Mouse (Mus musculus): Measurements from ENCODE around the gene Ptprm.

Gene Ptprm

DNA sequence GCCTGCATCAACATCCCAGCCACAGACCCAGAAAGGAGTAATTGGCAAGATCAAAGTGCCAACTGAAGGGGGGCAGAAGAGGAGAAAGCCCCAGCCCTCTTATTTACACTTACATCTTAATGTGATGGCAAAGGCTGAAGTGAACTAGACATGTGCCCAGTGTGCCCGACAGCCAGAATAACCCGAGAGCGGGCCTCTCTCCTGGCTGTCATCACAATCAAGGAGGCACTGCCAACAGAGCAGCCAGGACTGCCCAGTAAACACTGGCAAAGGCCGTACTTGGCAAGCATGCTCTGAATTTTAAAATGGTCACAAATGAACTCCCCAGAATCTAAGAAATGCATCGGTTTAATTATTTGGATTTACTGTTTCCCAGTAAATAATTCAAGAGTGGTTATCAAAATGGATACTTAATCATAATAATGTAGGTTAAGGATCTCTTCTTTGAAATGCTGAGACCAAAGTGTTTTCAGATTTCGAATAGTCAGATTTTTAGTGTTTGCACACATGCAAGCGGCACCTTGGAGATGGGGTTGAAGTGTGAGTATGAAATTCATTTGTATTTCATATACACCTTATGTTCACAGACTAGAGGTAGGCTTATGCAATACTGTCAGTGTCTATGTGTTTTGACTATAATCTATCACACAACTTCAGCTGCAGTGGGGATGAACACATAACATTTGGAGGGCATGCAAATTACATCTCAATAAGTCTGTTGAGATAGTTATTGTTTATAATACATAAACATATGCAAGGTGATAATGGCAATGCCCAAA, 282.8 kb downstream of the Ptprm start:
- no peak for DNase-seq (ENCODE audit: low read depth)

DNA sequence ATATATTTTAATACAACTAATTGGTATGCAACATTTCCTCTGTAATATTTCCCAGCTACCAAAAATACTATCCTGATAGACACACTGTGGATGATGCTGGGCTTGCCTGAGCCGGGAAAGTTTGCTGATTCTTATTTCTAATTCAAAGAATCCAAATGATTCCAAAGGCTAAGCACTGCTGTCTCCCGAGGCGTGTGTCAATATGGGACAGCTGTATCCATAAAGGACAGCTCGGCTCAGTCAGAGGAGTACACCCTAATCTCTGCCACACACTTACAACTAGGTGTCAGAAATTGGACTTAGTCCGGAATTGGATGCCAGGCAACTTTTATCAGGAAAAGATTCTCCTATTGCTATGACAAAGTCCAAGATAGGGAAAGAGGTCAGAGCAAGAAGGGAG, 290.6 kb downstream of the Ptprm start:
- no peak for DNase-seq (ENCODE audit: low read depth)

DNA sequence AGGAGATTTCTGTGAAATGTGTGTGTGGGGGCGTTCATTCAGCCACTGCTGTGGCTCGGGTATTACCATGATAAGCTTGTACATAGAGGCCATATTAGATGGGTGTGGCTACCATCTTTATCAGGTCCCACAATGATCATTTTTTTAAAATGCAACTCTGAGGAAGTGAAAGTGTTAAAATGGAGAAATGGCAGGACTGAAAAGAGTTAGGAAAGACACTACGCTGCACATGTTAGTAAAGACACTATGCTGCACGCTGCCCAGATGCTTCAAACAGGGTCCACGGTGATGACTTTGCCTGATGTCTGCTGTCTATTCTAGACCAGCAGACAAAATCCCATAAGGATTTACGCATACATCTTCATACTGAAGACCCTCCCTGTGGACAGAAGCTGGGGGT, 298.6 kb downstream of the Ptprm start:
- DNase-seq (ENCODE audit: low read depth), result no peak

DNA sequence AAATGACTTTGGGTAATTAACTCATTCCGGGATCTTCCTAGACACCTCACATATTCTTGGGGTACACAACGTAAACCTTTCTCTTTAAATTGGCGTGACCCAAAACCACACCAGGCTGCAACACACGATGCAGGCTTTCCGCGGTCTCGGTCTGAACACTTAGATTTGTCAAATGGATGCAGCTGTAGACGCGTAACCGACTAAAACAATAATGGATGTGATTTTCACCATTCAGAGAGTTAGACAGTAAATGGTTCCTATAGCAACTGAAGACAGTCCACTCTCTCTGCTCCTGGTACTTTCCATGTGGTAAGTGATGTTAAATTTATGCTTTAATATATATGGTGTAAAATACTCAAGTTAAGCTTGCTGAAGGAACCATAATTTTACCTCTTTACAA, 300.1 kb downstream of the Ptprm start:
- no peak for DNase-seq (ENCODE audit: low read depth)

DNA sequence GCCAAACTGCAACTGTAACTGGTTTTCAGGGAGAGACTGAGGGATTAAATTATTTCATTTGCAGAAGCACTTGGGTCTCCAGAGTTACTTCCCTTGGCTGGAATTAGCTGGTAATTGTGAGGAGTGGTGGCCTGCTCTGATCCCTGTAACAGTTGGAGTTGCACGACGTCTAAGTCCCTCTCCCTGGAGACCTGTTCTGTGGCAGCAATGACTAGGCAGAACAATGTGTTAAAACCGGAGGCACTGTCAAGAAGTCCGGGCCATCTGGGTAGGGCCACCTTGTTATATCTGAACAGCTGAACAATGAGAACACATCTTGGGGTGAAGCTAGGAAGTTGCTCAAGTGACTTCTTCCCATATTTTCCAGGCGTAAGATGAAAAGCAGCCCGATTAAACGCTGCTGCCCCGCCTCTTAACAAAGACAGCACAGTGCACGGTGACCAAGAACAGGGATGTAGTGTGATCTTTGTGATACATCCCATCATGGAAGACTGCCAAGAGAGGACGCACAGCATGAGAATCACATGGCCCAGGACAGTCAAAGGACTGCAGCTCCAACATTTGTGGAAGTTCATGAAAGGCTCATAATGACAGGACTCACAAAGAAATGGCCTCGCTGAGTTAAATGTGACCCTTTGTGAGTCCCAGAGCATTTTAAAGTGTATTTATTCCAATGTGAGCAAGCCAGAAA, 301.5 kb downstream of the Ptprm start:
- DNase-seq (ENCODE audit: low read depth), result no peak

DNA sequence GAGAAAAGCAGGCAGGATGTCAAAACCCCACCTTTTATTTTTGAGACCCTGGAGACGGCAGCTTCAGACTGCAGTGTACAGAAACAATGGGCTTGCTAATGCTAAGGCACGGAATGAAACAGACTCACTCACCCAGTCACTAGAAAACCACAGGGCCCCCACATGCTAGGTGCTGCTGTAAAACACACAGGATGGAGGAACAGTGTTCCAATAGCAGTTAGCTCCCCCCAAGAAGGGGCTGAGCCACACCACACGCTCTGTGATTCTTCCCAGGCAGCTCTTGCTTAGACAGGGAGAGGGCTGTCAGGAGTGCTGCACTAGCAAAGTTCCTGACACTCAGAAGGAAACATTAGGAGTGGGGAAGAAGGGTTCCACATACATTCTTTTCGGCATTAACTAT, 306.6 kb downstream of the Ptprm start:
- no peak for DNase-seq (ENCODE audit: low read depth)

DNA sequence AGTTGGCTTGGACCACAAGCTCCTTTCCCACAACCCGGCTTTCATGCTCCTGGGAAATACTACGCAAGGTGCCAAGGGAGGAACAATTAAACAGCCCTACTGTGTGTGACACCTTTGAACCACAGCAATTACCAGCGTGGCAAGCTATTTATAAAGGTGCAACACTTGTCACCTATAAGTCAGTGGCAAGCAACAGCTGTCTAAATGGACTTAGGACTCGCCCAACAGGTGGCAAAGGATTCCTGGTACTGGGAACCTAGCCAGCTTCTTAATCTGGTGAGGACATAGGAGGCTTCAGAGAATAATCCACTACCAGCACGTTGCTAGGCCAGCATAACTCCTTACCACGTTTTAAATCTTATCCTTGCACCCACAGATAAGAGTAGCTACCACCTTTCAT, 315.7 kb downstream of the Ptprm start:
- DNase-seq (ENCODE audit: low read depth), result no peak

DNA sequence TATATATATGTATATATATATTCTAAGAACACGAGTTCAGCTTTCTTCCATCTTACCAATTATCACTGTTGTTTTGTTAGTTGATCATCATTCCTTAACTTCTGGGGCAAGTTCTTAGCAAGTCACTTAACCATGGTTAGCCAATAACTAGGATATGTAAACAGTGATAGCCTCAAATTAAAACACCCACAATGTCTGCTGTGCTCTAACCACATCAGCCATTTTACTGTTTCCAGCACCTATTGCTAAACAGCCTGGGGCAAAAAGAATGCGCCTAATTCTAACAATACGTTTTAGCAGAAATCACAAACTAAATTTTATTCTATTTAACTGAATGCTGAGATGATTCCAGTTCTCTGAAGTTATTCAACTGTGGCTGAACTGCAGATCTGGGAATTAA, 320.7 kb downstream of the Ptprm start:
- no peak for DNase-seq (ENCODE audit: low read depth)

DNA sequence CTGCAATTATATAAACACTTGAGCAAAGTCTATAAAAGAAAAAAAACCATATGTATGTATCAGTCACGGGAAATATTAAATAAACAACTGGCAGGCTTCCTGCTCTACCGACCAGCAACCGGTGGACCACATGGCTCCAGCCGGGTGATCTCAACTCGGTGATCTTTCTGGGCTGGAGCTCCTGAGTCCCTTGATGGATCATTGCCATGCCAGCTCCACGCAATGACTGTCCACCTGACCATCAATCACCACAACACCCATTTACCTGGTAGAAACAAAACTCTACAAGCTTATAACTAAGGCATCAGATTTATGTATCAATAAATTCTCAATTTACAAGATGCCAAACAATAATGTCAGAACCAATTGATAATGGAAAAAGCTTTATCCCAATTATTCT, 322.2 kb downstream of the Ptprm start:
- no peak for DNase-seq (ENCODE audit: low read depth)

DNA sequence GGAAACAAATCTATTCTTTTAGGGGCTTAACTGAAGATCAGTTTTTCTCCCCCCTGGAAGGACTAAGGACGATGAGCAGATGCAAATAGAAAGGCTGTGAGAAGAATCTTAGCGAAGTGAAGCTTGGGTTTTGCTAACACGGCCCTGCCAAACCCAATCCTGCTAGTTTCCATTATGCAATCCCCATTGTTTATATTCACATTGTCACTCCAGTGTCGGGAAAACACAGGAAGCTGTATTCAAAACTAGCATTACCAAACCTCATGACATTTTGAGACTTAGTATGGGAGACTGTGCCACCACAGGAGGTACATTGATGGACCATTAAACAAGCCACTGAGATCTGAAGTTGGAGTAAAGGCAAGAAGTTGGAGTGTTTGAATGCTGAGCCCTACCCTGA, 322.9 kb downstream of the Ptprm start:
- no peak for DNase-seq (ENCODE audit: low read depth)

DNA sequence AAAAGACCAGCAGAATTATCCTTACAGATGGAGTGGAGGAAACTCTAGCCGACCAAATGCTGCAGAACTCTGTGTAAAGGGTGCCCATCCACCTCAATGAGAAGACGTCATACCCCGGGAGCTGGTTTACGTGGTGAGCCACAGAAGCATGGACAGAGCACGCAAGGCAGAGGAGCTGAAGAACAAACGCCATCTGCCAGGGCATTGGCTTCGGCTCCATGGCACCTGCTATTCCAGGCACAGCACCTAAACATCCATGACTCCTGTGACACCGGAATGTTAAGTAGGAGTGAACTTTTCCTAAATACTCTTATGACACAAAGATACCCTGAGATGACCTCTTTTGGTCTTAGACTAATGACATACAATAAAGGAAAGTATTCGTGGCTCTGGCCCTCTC, 327.0 kb downstream of the Ptprm start:
- DNase-seq (ENCODE audit: low read depth), result no peak

DNA sequence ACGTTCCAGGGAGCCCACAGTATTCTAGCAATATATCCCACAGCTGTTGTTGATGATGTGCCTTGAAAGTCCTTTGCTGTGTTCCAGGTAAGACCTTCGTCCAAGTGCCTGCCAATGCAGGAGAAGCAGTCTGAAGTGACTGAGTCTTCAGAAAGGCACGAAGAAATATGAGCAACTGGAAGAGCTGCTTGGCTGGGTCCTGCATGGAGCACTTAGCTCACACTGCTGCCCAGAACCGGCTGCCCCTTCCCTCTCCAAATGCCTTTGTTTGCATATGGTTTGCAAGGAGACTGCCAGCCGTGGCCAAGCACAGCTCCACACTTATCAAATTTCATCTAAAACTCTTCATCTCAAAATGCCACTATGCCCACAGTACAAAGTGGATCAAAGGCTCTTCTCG, 337.8 kb downstream of the Ptprm start:
- DNase-seq (ENCODE audit: low read depth), result no peak

DNA sequence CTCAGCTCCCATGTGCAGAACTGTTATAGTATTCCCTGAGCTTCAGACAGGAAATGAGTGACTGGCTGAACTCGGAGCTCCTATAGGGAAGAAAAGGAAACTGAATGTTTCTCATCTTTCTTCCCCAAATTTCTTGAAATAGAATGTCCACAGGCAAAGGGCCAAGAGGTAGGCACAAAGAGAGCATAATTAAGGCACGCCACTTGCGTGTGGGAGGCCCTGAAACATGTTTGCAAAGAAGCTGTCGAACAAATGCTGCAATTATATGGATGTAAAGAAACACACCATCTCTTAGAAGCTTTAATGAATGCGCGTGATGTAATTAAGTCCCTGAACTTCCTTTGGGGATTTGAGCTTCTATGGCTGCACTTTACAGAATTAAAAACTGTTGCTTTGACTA, 341.0 kb downstream of the Ptprm start:
- no peak for DNase-seq (ENCODE audit: low read depth)

DNA sequence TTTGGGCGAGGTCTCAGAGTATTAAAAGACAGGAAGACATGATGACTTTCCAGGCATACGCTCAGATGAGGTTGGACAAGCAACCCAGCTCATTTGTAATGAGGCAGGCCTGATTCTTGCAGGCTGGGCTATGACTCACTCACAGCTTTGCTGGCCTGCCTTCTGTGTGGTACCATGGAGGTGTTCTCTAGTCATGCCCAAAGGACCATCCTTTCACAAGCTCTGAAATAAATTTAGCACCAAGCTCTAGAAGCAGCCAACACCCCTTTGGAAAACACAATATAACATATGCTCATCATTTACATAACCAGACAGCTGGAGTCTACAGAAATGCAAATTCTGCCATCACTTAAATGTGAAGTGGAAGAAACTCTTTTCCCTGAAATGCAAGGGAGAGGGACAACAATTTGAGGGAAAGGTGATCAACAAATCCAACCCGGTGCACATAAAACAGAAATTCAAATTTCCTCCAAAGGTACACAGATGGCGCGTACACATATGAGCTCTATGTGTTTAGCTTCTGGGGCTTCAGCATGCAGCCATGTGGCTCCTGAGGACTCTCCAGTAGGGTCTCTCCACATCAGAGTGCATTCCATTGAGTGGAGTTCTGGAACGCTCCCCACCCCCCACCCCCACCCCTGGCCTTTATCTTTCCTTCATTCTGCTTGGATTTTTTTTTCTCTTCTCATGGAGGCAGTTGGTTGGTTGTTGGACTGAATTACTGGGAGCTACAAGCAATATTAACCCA, 342.2 kb downstream of the Ptprm start:
- no peak for DNase-seq (ENCODE audit: low read depth)

DNA sequence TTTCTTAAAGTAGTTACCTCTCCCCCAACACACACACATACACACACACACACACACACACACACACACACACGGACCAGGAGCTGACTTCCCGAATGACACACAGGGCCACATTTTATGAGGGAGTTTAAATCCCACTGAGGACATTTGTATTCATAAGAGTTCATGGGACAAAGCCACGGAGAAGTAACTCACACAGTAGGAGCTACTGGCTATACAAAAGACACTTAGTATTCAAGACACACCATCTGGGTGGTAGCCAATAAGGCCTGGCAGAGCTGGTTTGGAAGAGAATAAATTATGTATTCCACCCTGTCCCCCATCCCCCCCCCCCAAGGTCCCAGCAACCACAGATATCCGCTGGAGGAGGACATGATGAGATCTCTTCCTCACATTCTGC, 344.1 kb downstream of the Ptprm start:
- DNase-seq (ENCODE audit: low read depth), result no peak

DNA sequence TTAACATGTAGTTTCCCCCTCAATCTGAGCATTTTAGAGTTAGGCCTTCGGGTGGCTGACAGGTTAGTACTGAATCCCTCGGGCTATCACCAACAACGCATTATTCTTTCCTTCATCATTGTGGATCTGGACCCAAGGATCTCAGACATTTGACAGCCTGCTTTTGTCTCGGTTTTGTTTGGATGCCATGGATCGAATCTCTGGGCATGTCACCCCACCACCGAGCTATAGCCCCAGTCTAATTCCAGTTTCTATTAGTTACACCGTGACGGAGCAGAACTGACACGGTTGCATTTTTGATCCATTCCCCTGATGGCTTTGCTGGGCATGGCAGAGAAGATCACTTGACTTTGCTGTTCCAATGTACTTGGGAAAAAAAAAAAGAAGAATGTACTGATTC, 346.1 kb downstream of the Ptprm start:
- DNase-seq (ENCODE audit: low read depth), result no peak

DNA sequence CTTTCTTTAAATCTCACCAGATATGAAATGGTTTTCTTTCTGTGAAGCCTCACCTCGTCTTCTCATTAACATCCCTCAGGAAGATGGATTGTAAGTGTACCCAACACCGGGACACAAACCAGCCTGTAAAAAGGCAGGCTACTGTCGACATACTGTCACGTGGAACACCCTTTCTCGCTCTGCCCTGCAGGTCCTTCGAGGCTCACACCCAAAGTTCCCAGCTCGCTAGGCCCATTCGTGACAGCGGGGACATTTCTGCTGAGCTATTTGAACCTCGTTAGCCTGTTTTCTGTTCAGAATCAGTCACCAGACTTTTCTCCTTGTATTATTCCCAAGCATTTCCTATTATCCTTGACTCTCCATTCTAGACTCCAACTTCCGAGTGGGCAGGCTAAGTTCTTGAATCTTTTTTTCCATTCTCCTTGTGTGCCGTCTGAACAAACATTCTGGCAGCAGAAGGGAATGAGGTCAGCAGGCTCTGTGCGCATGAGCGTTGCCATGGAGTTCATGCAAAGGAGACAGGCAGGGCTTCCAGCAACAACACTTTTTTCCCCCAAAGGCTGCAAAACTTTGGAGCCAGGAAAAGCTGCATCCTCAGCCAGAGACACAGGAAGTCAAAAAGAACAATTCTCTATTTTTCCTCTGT, 347.4 kb downstream of the Ptprm start:
- DNase-seq (ENCODE audit: low read depth), result no peak

DNA sequence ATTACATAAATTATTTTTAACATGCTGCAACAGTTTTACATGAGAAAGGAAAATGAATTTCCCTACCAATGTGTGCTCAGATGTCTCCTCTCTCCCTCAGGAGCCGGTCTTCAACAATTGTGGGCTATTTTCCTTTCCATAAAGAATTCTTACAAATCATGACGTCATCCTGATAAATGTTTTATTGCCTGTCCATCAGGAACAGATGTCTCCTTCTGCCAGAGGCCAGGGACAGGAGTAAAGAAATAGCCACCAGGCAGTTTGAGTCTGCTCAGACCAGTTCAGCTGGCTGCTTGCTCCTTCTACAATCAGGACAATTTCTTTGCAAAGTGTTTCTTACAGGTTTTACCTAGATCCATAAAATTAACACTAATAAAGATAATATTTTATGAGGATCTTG, 357.4 kb downstream of the Ptprm start:
- no peak for DNase-seq (ENCODE audit: low read depth)

DNA sequence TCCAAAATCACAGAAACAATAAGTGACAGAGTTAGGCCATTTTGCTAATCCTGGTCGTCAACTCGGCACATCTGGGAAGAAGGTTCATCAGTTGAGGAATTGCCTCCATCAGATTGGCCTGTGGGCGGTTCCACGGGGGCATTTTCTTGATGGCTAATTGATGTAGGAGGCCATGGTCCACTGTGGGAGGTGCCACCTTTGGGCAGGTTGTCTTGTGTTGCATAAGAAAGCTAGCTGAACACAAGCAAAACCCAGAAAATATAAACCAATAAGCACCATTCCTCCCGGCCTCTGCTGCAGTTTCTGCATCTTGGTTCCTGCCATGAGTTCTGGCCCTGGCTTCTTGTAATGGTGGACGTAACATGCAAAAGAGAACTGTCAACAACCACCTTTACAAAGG, 358.2 kb downstream of the Ptprm start:
- DNase-seq (ENCODE audit: low read depth), result no peak

DNA sequence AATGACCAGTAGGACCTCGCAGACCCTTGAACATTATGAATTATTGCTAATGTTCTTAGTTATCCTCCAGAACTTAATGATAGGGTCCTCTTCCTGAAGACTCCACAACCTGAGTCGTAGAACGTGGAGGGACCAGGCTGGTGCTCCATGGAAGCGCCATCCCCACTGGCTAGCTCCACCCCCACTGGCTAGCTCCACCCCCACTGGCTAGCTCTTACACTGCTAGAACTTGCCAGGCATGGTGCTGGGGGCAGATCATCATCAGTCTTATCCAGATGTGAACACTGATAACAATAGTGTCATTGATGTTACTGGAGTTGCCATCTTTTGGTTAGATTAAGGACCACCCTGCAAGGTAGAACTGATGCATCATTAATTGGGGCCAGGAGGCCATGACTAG, 362.4 kb downstream of the Ptprm start:
- DNase-seq (ENCODE audit: low read depth), result no peak

DNA sequence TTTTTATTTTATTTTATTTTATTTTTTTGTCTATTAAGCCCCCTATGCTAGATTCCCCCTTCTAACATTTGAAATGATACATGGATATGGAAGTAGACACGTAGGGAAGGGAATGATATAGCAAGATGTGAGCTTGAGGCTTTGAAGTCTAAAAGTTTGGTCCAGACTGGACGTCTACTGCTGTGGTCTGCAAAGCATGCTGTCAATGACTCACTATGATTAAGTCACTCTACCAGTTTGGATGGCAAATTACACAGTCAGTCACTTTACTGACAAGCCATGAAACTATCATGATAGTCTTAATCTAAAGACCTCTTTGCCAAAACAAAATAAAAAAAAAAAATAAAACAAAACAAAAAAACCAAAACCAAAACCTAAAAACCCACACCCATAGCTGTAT, 363.5 kb downstream of the Ptprm start:
- DNase-seq (ENCODE audit: low read depth), result no peak

DNA sequence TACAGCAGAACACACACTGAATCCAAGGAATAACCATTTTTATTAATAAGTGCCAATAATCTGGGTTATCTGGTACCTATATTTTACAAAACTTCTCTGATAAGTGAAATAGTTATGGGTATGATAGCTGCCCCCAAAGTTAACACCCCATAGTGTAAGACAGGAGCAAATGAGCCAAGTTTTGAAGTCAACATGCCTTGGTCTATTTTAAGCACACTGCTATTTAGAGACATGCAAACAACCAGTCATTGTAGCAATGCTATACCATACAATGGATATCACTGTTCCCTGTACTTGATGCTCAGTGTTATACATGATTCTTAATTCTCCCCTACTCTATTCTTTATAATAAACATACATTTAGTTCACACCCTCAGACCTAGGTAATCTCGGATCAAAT, 366.2 kb downstream of the Ptprm start:
- DNase-seq (ENCODE audit: low read depth), result no peak

DNA sequence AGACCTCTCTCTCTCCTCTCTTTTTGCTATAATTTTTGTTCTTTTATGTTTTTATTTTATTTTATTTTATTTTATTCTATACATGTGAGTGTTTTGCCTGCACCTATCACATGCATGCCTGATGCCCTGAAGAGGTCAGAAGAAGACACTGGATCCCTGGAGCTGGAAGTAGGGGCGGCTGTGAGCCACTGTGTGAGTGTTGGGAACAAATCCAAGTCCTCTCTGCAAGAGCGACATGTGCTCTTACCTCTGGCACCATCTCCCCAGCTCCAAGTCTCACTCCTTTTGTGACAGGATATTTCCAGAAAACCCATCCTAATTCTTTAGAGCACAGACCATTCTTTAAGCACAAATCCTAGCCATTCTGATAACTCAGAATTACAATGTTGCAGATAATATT, 372.6 kb downstream of the Ptprm start:
- no peak for DNase-seq (ENCODE audit: low read depth)
